Mouse (Mus musculus) thymus, postnatal 0 days (tissue): Measurements from ENCODE around the gene Ccnb2. TPM values are rescaled to one million over a fixed set of nuclear protein-coding genes. Genes with fewer than 3 reads are reported as not detected.
A peak's percentile ranks its signal among the peaks of the same experiment; 100 is the strongest.
"Not testable (repeated sequence)": the region's sequence is repeated elsewhere in the genome, so short reads cannot be mapped to it uniquely, and the experiment has no call there.

ENCODE experiments used
- DNase-seq: peaks from one replicate; pipeline ENCODE4 v3.0.0-alpha.2; 2015; ENCODE audit warnings: low spot score
- polyA plus RNA-seq: library from polyadenylated mRNA; unstranded; fragments of >200 nt; fragmentation: Nextera tagmentation; extraction: Ambion mirVana; gene quantifications from 2 replicates; pipeline ENCODE4 v1.2.1, GENCODE M21; 2015

The Ccnb2 gene
- 291 and 294 TPM in 2 replicates for polyA plus RNA-seq

GRCm38 (mm10) chr9:70421257-70422056, at the start of gene Ccnb2:
Gene Ccnb2, minus strand, starts transcription at chr9:70421547.
- DNase-seq, result peak; percentile 91

- DNase-seq, result not testable (repeated sequence)
Observed at GRCm38 (mm10) chr9:70463091-70463490, 41.7 kb upstream of the Ccnb2 start.

GRCm38 (mm10) chr9:70452371-70452770, 31.0 kb upstream of the Ccnb2 start:
- no peak for DNase-seq

GRCm38 (mm10) chr9:70449072-70449471, 27.7 kb upstream of the Ccnb2 start:
- no peak for DNase-seq

GRCm38 (mm10) chr9:70439959-70440358, 18.6 kb upstream of the Ccnb2 start:
- no peak for DNase-seq

- DNase-seq, result no peak
Observed at GRCm38 (mm10) chr9:70422661-70423060, 1.3 kb upstream of the Ccnb2 start.

- DNase-seq, result peak; percentile 43
Observed at GRCm38 (mm10) chr9:70416412-70416811, 4.9 kb downstream of the Ccnb2 start.

- DNase-seq, result no peak
Observed at GRCm38 (mm10) chr9:70413038-70413437, 8.3 kb downstream of the Ccnb2 start.

- no peak for DNase-seq
Observed at GRCm38 (mm10) chr9:70410668-70411067, 10.7 kb downstream of the Ccnb2 start.

GRCm38 (mm10) chr9:70409743-70410142, 11.6 kb downstream of the Ccnb2 start:
- no peak for DNase-seq

- peak; percentile 41 for DNase-seq
Observed at GRCm38 (mm10) chr9:70408791-70409190, 12.6 kb downstream of the Ccnb2 start.

- DNase-seq, result no peak
Observed at GRCm38 (mm10) chr9:70406596-70406995, 14.8 kb downstream of the Ccnb2 start.

- DNase-seq, result no peak
Observed at GRCm38 (mm10) chr9:70401937-70402539, 19.3 kb downstream of the Ccnb2 start.

GRCm38 (mm10) chr9:70396083-70396482, 25.3 kb downstream of the Ccnb2 start:
- DNase-seq, result no peak

- peak; percentile 40 for DNase-seq
Observed at GRCm38 (mm10) chr9:70395617-70396016, 25.7 kb downstream of the Ccnb2 start.

GRCm38 (mm10) chr9:70392563-70392907, 28.8 kb downstream of the Ccnb2 start:
- DNase-seq, result peak; percentile 33

GRCm38 (mm10) chr9:70391660-70392562, 29.4 kb downstream of the Ccnb2 start:
- no peak for DNase-seq

- no peak for DNase-seq
Observed at GRCm38 (mm10) chr9:70391042-70391441, 30.3 kb downstream of the Ccnb2 start.

- no peak for DNase-seq
Observed at GRCm38 (mm10) chr9:70389548-70389947, 31.8 kb downstream of the Ccnb2 start.

- DNase-seq, result no peak
Observed at GRCm38 (mm10) chr9:70387410-70388119, 33.8 kb downstream of the Ccnb2 start.
